Mouse (Mus musculus) intestine, postnatal 0 days (tissue): ENCODE measurements around the gene Krtap28-10. TPM values are rescaled to one million over a fixed set of nuclear protein-coding genes. Genes with fewer than 3 reads are reported as not detected.
A peak's percentile ranks its signal among the peaks of the same experiment; 100 is the strongest.

ENCODE experiments used
- ATAC-seq: fragments of 200-750 bp; cut with Nextera tagmentation; 2 replicates; pipeline ENCODE4 v1.8.0; 2017; ENCODE audit warnings: mild to moderate bottlenecking, moderate TSS enrichment, moderate library complexity
- H3K27ac ChIP-seq: fragments of 300-500 bp; sonication (generic); 2 replicates; pipeline ENCODE4 v1.5.1; 2014; ENCODE audit warnings: mild to moderate bottlenecking, low read depth, low read length, moderate library complexity
- H3K27me3 ChIP-seq: fragments of 300-500 bp; sonication (generic); replicated peaks from 2 replicates; pipeline ENCODE4 v1.6.1; 2014; ENCODE audit warnings: low read length, mixed read lengths; ENCODE audit not compliant: control insufficient read depth, insufficient read depth
- H3K36me3 ChIP-seq: fragments of 300-500 bp; sonication (generic); 2 replicates; pipeline ENCODE4 v1.6.1; 2014; ENCODE audit warnings: mild to moderate bottlenecking, moderate library complexity; ENCODE audit not compliant: control insufficient read depth, insufficient read depth
- H3K4me1 ChIP-seq: fragments of 300-500 bp; sonication (generic); replicated peaks from 2 replicates; pipeline ENCODE4 v1.6.1; 2014; ENCODE audit warnings: antibody characterized with exemption, low read length, mixed read lengths; ENCODE audit not compliant: control insufficient read depth, insufficient read depth
- H3K4me2 ChIP-seq: fragments of 300-500 bp; sonication (generic); replicated peaks from 2 replicates; pipeline ENCODE4 v1.6.1; 2014; ENCODE audit warnings: low read depth, mild to moderate bottlenecking, moderate library complexity
- H3K4me3 ChIP-seq: fragments of 300-500 bp; sonication (generic); 2 replicates; pipeline ENCODE4 v1.5.1; 2014; ENCODE audit warnings: low read depth, low read length
- H3K9ac ChIP-seq: fragments of 300-500 bp; sonication (generic); 2 replicates; pipeline ENCODE4 v1.6.1; 2014; ENCODE audit warnings: mild to moderate bottlenecking, low read depth, low read length
- H3K9me3 ChIP-seq: fragments of 300-500 bp; sonication (generic); 2 replicates; pipeline ENCODE4 v1.6.1; 2016; ENCODE audit warnings: mixed run types; ENCODE audit not compliant: control insufficient read depth
- CTCF ChIP-seq: sonication (generic); IDR thresholded peaks from 2 replicates; pipeline ENCODE4 v1.5.1; 2016; ENCODE audit warnings: low read depth, mild to moderate bottlenecking, control low read depth, antibody characterized with exemption, moderate library complexity
- WGBS: fragments of 180-500 bp; shearing (Covaris S2); extraction: QIAGEN DNeasy Blood & Tissue Kit; methylation state at CpG from one replicate; pipeline ENCODE4 v1.1.7; 2014; 5-methylcytosine and 5-hydroxymethylcytosine counted together
- polyA plus RNA-seq: library from polyadenylated mRNA; unstranded; fragments of >200 nt; fragmentation: Nextera tagmentation; extraction: Ambion mirVana; gene quantifications from 2 replicates; pipeline ENCODE4 v1.2.1, GENCODE M21; 2015

The Krtap28-10 gene
- not detected in 2 replicates for polyA plus RNA-seq

- Histone ChIP-seq H3K36me3 (no peaks in the 10 kb centered on the region), H3K27me3 (no peaks in the 10 kb centered on the region), H3K4me3 (no peak within 1 kb of the TSS), H3K9ac (no peak within 1 kb of the TSS), H3K27ac (no peak within 1 kb of the TSS), H3K4me2 (no peak within 1 kb of the TSS), H3K4me1 (no peaks in the 10 kb centered on the region), H3K9me3 (no peaks in the 10 kb centered on the region)
- no peak for TF ChIP-seq CTCF
- no peak for ATAC-seq
- WGBS = 85% methylated on average over 2 of the region's 2 CpGs
Measured at GRCm38 (mm10) chr1:83042380-83042779, at the start of gene Krtap28-10. TSS of gene Krtap28-10 (minus strand) at chr1:83042480.

- H3K36me3 ChIP-seq = no peaks in the 10 kb centered on the region
- no peak overlapping the region for H3K4me3 ChIP-seq
- TF ChIP-seq CTCF = no peak
- no peak overlapping the region for H3K4me2 ChIP-seq
- H3K27me3 ChIP-seq = no peaks in the 10 kb centered on the region
- no peak overlapping the region for H3K27ac ChIP-seq
- WGBS = 69% methylated on average over 3 of the region's 3 CpGs
- 0 out of 2 replicates have a peak, but pooled peaks cover under 1% of the 10 kb centered on the region for H3K4me1 ChIP-seq
- ATAC-seq = no peak
- no peak overlapping the region for H3K9ac ChIP-seq
- H3K9me3 ChIP-seq = no peaks in the 10 kb centered on the region
Measured at GRCm38 (mm10) chr1:83091268-83091667, 49.0 kb upstream of the Krtap28-10 start.

GRCm38 (mm10) chr1:83084790-83085189 lies 42.5 kb upstream of the Krtap28-10 start:
- no peaks in the 10 kb centered on the region for H3K36me3 ChIP-seq
- no peaks in the 10 kb centered on the region for H3K27me3 ChIP-seq
- no peak overlapping the region for H3K4me2 ChIP-seq
- WGBS = 40% methylated on average over 2 of the region's 2 CpGs
- no peak for ATAC-seq
- H3K9ac ChIP-seq = no peak overlapping the region
- no peaks in the 10 kb centered on the region for H3K9me3 ChIP-seq
- no peak overlapping the region for H3K4me3 ChIP-seq
- no peak overlapping the region for H3K27ac ChIP-seq
- TF ChIP-seq CTCF = no peak
- no peaks in the 10 kb centered on the region for H3K4me1 ChIP-seq

DNA sequence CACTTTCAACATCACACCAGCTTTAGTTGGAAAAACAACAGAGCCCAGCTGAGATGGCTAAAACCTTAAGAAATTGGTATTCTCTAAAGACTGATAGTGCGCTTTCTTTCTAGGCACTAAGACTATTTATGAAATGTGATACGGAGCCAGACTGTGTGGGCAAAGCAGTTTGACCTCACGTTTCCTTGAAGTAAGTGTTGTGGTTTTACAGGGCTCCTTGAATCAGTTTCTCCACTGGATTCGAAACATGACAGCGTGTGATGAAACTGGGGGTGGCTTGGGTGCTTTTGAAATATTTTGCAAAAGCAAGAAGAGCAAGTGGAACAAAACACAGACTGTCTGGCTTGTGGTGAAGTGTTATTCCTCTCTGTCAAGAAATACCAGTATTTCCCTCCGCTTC lies 34.7 kb upstream of the Krtap28-10 start:
- no peaks in the 10 kb centered on the region for H3K4me1 ChIP-seq
- H3K9ac ChIP-seq = no peak overlapping the region
- no peak for TF ChIP-seq CTCF
- no peak overlapping the region for H3K4me3 ChIP-seq
- H3K27me3 ChIP-seq = no peaks in the 10 kb centered on the region
- ATAC-seq = no peak
- WGBS = 84% methylated on average over 6 of the region's 6 CpGs
- no peaks in the 10 kb centered on the region for H3K9me3 ChIP-seq
- no peaks in the 10 kb centered on the region for H3K36me3 ChIP-seq
- H3K4me2 ChIP-seq = no peak overlapping the region
- no peak overlapping the region for H3K27ac ChIP-seq

- no peaks in the 10 kb centered on the region for H3K27me3 ChIP-seq
- no peak overlapping the region for H3K9ac ChIP-seq
- peak; percentile 49 for ATAC-seq
- H3K27ac ChIP-seq = no peak overlapping the region
- no peaks in the 10 kb centered on the region for H3K9me3 ChIP-seq
- peak; percentile 92 for TF ChIP-seq CTCF
- H3K4me2 ChIP-seq = peak overlapping the region; percentile 39
- 52% methylated on average over 11 of the region's 11 CpGs for whole genome bisulfite sequencing
- no peaks in the 10 kb centered on the region for H3K4me1 ChIP-seq
- H3K36me3 ChIP-seq = no peaks in the 10 kb centered on the region
- H3K4me3 ChIP-seq = no peak overlapping the region
Measured at GRCm38 (mm10) chr1:83076190-83076917, 34.1 kb upstream of the Krtap28-10 start.

DNA sequence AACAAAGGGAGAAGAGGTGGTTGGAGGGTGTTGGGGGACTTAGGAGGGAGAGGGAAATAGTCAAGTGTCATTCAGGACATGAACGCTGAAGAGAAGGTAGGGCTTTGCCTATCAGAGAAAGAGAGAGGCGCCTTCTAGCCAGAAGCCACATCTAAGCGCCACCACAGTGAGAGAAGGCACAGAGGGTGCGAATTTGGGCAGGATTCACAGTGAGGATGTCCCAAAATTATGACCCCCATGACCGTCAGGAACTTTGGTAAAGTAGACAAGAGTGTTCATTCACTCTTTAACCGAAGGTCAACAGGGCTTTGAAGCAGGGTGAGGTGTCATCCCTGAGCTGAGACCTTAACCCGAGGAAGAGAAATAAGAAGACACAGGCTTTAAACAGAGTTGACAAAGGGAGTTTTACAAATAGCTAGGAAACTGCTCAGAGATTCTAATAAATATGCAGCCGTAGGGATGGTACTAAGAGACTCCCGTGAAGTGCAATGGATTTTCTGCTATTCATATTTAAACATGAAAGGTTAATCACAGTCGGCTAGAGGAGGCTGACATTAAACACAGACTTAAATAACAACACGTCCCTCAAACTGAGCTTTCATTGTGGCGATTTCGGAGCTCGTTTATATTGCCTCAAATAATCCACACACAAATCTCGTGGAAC lies 33.4 kb upstream of the Krtap28-10 start:
- Histone ChIP-seq H3K9ac (no peak overlapping the region), H3K27ac (no peak overlapping the region), H3K36me3 (no peaks in the 10 kb centered on the region), H3K27me3 (no peaks in the 10 kb centered on the region), H3K9me3 (no peaks in the 10 kb centered on the region), H3K4me2 (peak overlapping the region; percentile 39), H3K4me1 (no peaks in the 10 kb centered on the region), H3K4me3 (no peak overlapping the region)
- no peak for TF ChIP-seq CTCF
- 46% methylated on average over 15 of the region's 15 CpGs for WGBS
- no peak for ATAC-seq
